Mouse (Mus musculus): ENCODE results near the gene Rapsn. TPM values are rescaled to one million over a fixed set of nuclear protein-coding genes. Genes with fewer than 3 reads are reported as not detected.

The Rapsn gene
- total RNA-seq, 2 experiments from 2014 or later, result 27.4 to 28.9 TPM

GRCm38 (mm10) chr2:91079026-91079384, 43.6 kb downstream of the Rapsn start:
- no peak for DNase-seq (ENCODE audit: low spot score)

GRCm38 (mm10) chr2:91080784-91081513, 45.5 kb downstream of the Rapsn start:
- DNase-seq (ENCODE audit: low spot score), result no peak

DNA sequence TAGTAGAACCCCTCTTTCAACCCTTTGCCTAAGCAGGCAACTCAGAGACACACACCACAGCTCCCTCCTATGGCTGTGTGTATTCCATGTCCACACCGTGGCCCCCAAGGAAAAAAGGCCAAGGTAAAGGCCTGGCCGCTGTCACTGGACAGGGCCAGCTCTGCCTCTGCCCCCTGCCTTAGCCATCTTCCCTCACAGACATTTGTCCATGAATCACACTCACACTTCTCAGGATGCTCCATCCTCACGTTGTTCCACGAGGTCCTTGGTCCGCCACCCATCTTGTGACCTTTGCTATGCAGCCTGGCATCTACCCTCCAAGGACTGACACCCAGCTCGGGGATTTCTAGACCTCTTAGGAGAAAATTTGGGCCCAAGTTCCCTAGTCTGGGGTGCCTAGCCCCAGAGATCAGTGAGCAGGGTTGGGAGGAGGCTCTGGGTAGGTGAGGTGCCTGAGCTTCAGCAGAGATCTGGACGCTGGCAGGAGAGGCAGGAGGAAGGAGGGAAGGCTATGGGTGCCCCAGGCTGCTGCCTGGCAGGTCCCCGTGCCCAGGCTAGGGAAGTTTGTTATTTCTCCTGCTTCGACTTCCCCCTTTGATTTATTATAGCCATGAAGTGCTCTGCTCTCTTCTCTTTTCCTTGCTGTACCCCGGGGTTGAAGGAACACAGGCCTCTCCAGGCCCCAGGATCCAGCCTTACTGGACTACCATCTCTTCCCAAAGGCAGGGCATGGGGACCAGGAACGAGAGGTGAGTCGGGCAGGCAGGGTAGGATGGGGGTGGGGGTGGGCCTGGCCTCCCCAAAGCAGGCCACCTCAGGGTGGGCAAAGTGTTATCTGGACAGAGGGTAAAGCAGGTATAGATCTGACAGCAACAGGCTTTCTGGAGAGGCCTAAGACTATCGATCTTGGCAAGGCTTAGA, 46.6 kb downstream of the Rapsn start, which contains the start of gene Spi1:
TSS of gene Spi1 (plus strand) at position 616 of the 921 bp plus-strand sequence.
- DNase-seq (ENCODE audit: low spot score), result no peak

GRCm38 (mm10) chr2:91082844-91083243, 47.4 kb downstream of the Rapsn start:
- DNase-seq (ENCODE audit: low spot score), result no peak

DNA sequence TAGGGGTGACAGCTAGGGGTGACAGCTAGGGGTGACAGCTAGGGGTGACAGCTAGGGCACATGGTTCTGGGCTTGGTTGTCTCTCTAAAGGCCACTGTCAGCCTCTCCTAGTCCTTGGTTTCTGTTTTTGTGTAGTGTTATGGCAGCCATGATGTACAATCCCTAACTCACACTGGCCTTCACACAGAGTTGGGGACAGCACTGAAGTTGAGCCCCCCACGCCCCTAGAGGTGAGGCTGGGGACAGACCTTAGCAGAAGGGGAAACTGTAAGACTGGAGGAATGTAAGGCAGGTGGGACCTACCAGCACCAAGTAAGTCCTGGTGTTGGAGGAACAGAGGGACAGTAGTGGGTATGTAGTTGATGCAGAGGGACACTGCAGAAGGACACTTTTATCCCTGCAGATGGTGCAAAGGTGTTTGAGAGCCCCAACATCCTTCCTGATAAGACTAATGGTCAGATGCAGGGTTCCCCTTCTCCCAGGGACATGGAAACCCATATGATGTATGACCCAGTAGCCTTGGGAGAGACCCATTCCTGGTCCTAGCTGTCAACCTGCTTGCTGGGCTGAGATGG, 48.0 kb downstream of the Rapsn start:
- no peak for DNase-seq (ENCODE audit: low spot score)

GRCm38 (mm10) chr2:91084179-91084820, 48.9 kb downstream of the Rapsn start:
- peak; percentile 81 for DNase-seq (ENCODE audit: low spot score)

- no peak for DNase-seq (ENCODE audit: low spot score)
Observed at GRCm38 (mm10) chr2:91085494-91086391, 50.3 kb downstream of the Rapsn start.

DNA sequence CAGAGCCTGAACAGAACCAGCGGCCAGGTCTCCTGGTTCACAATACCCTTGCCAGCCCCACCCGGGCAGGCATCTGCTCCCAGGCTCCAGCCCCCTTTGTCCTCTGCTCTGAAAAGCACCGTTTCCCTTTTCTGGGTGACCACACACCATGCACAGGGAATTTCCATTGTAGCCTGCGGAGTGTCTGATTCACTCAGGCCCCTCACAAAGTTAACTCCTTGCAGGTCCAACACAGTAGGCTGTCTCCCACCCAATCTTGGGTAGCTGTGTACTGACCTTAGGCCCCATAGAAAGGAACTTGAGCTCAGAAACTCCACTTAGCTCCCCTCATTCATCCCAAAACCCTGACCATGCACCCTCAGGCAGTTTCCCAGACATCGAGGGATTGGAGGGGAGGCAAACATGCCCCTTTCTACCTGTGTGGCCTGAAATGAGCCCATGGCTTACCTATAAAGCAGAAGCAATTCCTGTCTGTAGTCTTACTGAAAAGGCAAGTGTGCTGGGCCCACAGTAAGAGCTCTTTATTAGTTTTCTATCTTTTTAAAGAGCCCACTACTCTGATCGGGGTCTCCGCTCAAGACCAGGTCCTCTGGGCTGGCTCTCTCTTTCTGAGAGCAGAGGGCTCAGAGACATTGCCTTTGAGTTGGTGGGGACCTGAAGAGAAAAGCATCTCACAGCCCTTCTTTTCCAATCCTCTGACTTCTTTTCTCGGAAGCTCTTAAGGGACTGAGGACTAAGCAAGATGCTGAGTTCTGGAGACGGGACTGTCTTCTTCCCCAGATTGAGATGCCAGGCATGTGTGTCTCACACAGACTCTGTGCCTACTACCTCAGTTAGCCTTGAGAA, 51.2 kb downstream of the Rapsn start:
- DNase-seq (ENCODE audit: low spot score), result no peak

- no peak for DNase-seq (ENCODE audit: low spot score)
Observed at GRCm38 (mm10) chr2:91087453-91087852, 52.0 kb downstream of the Rapsn start.

DNA sequence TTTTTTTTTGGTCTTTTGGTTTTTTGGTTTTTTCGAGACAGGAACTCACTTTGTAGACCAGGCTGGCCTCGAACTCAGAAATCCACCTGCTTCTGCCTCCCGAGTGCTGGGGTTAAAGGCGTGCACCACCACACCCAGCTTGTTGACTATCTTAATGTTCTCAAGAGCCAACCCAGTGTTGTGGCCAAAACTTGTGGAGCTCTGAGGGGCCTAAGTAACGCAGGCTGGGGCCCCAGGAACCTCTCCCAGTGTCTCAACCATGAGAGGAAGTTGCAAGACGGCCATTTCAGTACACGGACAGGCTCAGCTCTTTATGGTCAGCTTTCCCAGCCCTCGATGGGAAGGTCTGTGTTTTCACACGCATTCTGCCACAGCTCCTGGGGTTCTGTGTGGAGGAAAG, 53.6 kb downstream of the Rapsn start:
- no peak for DNase-seq (ENCODE audit: low spot score)

- DNase-seq (ENCODE audit: low spot score), result no peak
Observed at GRCm38 (mm10) chr2:91090208-91090607, 54.8 kb downstream of the Rapsn start.

DNA sequence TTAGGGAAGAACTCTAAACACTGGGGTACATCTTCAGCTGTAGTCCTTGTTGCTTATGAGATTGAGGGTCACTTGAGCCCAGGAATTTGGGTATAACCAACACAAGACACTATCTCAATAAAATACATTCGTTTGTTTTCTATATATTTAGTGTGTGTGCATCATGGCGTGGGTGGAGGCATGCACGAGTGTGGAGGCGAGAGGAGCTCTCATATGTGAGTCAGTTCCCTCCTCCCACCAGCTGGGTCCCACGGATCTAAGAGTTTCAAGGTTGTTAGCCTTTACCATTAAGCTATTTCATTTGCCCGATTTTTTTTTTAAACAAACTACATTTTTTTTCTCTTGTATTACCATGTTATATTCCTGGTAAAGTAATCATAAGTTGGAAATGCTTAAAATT, 55.4 kb downstream of the Rapsn start:
- no peak for DNase-seq (ENCODE audit: low spot score)

Other genes with a start within 250 kb of the Rapsn start
- gene Mtch2, start 188.5 kb upstream of the Rapsn start, total RNA-seq (2021), result 100 to 1,000 TPM; 146 to 157 TPM
- 1 to 10 TPM; 6.5 to 9.7 TPM for gene C1qtnf4, start 149.8 kb upstream of the Rapsn start, total RNA-seq (2021)
- 10 to 100 TPM; 17.8 to 19.2 TPM for gene Kbtbd4, start 130.9 kb upstream of the Rapsn start, total RNA-seq (2021)
- 100 to 1,000 TPM; 489 to 535 TPM for gene Ndufs3, start 130.8 kb upstream of the Rapsn start, total RNA-seq (2021)
- 10 to 100 TPM; 50.3 to 63.6 TPM for gene Celf1, start 95.2 kb upstream of the Rapsn start, total RNA-seq (2021)
- gene Psmc3, start 18.4 kb downstream of the Rapsn start, total RNA-seq (2021), result 100 to 1,000 TPM; 249 to 273 TPM
- gene Slc39a13, start 34.8 kb downstream of the Rapsn start, total RNA-seq (2021), result 10 to 100 TPM; 16.9 to 19.9 TPM
- 1 to 10 TPM in 1 of 2 experiments, under 1 TPM in 1; 0.43 to 1.1 TPM for gene Spi1, start 46.8 kb downstream of the Rapsn start, total RNA-seq (2021)
- gene Mybpc3, start 82.5 kb downstream of the Rapsn start, total RNA-seq (2021), result not detected
- 1 to 10 TPM; 3.1 to 3.3 TPM for gene Madd, start 148.2 kb downstream of the Rapsn start, total RNA-seq (2021)
- 10 to 100 TPM; 22.2 to 24.1 TPM for gene Nr1h3, start 167.2 kb downstream of the Rapsn start, total RNA-seq (2021)
- 10 to 100 TPM; 11.7 to 13.5 TPM for gene Acp2, start 167.3 kb downstream of the Rapsn start, total RNA-seq (2021)
- gene Ddb2, start 201.4 kb downstream of the Rapsn start, total RNA-seq (2021), result 1 to 10 TPM; 2.9 TPM
- 100 to 1,000 TPM; 311 to 416 TPM for gene Pacsin3, start 220.3 kb downstream of the Rapsn start, total RNA-seq (2021)
- gene Arfgap2, start 229.4 kb downstream of the Rapsn start, total RNA-seq (2021), result 100 to 1,000 TPM; 136 to 146 TPM